Mouse (Mus musculus): ENCODE data around the gene Tmem217.
"Not testable (repeated sequence)": the region's sequence is repeated elsewhere in the genome, so short reads cannot be mapped to it uniquely, and the experiment has no call there.

The Tmem217 gene

DNA sequence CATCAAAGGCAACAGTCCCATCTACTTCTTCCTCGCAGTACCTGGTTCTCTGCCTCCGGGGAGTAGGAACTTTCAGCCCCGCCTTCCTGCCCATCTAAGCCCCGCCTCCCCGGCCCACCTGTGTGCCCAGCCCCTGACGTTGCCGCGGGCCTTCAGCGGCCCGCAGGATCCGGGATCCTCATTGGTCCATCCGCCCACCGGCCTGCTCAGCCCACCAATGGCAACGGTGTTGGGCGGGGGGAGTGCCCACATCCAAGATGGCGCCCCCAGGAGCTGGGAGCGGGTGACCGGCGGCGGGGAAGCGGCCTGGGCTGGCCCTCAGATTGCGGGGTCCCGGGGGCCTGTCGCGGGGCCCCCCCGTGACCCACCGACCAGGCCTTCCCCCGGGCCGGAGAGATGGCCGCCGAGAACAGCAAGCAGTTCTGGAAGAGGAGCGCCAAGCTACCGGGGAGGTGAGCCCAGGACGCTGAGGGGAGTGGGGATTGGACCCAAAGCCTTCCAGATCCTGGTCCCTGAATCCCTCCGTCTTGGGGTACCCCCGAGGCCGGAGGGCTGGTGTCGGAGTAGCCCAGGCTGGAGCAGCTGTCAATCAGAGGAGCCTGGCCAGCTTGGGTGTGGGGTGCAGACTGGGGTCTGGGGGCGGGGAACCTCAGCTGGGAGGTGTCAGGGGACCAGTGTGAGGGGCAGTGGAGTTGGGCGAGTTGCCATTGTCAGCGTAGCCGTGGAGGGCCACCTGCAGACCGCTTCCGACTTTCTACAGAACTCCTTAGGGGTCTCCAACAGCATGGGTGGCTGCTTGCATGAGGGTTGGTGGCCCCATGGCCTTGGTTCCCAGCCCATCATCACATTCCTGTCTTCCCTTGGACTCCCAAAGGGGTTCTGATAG lies 2.4 kb downstream of the Tmem217 start, which contains the start of the genes Gm17657 and Tbc1d22b:
Gene Gm17657, minus strand, starts transcription at position 96 of the 886 bp plus-strand sequence.
Gene Tbc1d22b, plus strand, starts transcription at position 243 of the 886 bp plus-strand sequence.
- DNase-seq (ENCODE audit: extremely low spot score, low read depth, low spot score), result peak; percentile 73

DNA sequence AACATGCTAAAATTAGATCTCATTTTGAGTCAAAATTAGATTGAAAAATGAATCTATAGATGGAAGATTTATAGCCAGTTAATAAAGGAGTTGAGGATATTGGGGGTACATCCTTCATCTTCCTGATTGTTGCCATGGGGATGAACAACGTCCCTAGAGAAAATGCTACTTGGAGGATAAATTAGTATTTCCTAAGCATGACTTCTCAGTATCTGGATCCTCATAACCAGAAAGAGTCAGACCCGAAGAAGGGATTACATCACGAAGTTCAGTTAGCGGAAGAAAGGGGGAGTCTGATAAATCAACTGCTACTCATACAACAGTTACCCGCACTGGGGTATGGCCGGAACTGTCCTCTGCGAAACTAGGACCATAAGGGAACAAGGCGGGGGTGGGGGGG lies 3.2 kb downstream of the Tmem217 start:
- no peak for DNase-seq (ENCODE audit: extremely low spot score, low read depth, low spot score)

DNA sequence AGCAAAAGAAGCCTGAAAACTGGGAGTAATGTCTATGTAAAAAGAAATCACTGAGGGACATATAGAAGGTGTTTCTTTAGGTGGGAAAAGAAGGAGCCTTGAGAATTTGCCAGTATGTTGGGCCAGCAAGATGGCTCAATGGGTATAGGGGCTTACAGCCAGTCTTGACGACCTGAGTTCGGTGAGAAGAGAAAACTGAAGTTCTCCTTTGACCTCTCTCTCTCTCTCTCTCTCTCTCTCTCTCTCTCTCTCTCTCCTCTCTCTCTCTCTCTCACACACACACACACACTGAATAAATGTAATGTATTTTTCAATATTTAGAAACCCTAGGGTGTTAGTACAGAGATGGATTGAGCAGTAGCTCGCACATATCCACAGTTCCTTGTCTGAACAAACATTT lies 3.7 kb downstream of the Tmem217 start:
- no peak for DNase-seq (ENCODE audit: extremely low spot score, low read depth, low spot score)

DNA sequence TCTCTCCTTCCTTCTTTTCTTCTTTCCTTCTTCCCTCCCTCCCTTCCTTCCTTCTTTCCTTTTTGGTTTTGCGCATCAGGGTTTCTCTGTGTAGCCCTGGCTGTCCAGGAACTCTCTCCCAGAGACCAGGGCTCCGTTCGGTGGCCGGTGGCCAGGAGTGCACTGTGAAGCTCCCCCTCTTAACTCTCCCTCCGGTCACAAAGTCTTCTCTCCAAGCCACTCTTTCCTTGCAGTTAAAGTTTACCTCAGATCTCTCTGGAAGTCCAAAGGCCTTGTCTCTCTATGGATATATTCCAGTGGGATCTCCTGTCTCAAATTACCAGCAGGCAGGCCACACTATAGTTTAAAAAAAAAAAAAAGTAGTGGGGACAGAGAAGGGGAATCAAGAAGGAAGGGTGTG lies 6.9 kb downstream of the Tmem217 start:
- no peak for DNase-seq (ENCODE audit: extremely low spot score, low read depth, low spot score)

DNA sequence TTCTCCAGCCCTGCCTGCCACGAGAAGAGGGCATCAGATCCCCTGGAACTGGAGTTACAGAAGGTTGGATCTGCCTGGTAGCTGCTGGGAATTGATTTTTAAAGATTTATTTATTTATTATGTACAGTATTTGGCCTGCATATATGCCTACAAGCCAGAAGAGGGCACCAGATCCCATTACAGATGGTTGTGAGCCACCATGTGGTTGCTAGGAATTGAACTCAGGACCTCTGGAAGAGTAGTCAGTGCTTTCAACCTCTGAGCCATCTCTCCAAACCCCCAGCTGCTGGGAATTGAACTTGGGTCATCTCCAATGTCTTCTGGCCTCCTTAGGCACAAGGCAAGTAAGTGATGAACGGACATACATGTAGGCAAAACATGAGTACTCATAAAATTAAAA lies 8.1 kb downstream of the Tmem217 start:
- no peak for DNase-seq (ENCODE audit: extremely low spot score, low read depth, low spot score)

DNA sequence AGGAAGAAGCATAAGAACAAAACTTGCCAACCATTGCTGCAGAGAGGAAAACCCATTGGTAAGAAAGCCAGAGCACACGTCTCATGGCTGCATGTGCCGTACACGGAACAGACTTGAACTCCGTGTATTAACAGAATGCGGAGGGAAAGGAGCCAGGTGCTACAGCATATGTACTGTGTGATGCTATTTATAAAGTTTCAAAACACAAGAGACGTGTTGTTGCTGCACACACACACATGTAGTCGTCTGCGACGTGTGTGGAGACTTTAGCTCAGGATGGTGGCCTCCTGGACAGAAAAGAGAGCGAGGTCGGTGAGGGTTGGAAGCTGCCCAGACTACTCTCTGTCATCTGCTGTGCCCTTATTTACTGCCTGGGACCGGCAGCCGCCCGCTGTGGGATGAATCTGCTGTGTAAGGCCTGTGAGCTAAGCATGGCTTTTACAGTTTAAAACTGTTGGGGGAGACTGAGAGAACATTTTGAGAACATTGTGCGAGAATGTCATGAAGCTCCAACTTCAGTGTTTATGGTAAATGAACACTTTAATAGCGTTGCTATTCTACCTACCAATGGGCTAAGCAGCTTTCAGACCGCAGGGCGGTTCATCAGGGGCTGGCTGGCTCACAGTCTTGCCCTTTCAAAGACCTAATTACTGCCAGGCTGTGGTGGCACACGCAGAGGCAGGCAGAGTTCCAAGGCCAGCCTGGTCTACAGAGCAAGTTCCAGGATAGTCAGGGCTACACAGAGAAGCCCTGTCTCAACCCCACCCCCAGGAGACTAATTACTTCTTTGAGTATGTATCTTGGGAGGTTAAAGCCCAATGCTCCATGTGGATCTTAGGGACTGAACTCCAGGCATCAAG lies 9.1 kb downstream of the Tmem217 start:
- no peak for DNase-seq (ENCODE audit: extremely low spot score, low read depth, low spot score)

DNA sequence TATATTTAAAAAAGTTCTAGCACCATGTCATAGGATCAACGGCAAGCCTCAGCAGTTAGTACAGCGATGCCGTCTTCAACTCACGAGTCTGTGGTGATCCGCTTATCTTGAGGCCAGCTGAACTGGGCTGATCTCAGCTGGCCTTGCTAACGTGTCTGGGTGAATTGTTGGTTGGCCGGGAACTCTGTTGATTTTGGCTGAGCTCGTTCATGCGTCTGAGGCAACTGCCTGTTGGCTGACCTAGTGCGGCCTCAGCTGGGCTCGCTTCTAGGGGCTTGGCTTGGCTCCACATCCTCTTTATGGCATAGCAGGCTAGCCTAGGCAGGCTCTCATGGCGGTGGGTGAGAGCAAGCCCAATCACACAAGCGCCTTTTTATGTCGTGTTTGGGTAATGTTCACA lies 10.8 kb downstream of the Tmem217 start:
- no peak for DNase-seq (ENCODE audit: extremely low spot score, low read depth, low spot score)

DNA sequence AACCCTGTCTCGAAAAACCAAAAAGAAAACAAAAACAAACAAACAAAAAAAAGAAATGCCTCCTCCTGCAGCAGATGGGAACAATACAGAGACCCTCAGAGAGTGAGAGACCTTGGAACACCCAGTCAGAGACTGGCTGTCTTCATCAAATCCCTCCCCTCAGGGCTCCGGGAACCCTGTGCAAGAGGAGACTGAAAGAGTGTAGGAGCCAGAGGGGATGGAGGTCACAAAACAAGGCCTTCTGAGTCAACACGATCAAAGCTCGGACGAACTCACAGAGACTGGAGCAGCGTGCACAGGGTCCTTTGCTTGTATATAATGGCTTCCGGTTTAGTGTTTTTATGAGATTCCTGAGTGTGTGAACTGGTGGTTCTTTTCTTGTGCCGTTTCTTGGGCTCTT lies 11.8 kb downstream of the Tmem217 start:
- DNase-seq (ENCODE audit: extremely low spot score, low read depth, low spot score), result no peak

DNA sequence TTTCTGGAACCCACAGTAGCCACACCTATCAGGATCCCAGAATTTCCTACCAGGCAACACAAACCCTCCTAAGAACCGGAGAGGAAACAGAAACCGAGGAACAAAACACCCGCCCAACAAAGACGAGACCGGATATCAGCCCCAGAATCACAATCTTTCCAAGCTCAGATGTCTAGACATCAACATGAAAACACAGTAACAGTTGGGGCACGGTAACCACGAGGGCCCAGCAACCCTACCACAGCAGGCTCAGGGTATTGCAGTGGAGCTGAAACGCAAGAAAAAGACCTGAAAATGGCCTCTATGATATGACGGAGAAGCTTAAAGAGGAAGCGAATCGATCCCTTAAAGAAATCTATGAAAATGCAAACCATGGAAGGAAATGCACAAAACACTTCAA lies 18.3 kb downstream of the Tmem217 start:
- no peak for DNase-seq (ENCODE audit: extremely low spot score, low read depth, low spot score)

DNA sequence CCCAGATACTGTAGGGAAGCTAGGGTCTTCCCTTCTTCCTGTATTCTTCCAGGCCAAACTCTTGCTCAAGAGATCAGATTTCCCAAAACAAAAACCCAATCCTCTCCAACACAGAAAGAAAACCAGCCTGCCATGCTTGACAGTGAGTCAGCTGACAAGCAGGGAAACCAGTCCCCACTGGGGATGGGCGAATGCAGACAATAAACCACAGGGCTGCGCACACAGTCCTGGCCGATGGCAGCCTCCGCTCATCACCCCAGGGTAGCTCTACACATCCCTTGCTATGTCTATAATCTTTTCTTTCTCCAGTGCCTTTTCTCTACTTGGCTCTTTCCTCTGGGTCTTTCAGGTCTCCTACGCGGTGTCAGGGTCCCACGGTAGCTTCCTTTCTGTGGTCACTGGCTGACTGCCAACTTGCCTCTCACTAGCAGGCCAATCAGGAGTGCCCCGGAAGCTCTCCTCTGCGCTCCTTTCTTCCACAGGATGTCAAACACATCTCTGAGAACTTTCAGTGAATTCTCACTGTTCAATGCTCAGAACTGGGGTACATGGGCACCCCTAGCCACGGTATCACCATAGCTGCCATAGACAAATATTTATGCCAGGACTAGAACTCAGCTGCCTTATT lies 20.3 kb downstream of the Tmem217 start:
- DNase-seq (ENCODE audit: extremely low spot score, low read depth, low spot score), result no peak

DNA sequence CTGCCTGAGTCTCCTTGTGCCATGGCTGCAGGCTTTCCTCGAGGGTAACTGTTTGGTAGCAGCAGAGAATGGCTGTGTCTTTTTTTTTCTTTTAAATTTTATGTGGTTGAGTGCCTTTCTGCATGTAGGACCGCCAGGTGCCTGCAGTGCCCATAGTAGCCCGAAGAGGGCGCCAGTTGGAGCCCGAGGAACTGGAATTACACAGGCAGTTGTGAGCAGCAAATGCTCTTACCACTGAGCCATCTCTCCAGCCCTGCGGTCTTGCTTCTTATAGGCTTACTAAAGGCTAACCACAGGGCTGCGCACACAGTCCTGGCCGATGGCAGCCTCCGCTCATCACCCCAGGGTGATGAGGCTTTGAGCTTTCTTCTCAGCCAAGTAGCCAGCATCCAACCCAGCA lies 20.9 kb downstream of the Tmem217 start:
- no peak for DNase-seq (ENCODE audit: extremely low spot score, low read depth, low spot score)

DNA sequence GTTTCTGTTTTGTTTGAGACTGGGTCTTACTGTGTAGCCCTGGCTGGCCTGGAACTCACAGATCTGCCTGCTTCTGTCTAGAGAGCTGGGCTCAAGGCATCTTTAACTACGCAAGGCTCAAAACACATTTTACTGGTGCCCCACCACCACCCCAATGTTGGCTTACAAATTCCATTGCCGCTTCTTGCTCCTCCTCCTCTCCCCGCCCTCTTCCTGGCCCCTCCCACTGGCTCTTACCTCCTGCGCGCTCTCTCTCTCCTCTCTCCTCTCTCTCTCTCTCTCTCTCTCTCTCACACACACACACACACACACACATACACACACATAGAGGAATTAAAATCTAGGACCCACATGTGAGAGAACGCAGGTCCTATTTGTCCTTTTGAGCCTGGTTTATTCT lies 21.7 kb downstream of the Tmem217 start:
- no peak for DNase-seq (ENCODE audit: extremely low spot score, low read depth, low spot score)

DNA sequence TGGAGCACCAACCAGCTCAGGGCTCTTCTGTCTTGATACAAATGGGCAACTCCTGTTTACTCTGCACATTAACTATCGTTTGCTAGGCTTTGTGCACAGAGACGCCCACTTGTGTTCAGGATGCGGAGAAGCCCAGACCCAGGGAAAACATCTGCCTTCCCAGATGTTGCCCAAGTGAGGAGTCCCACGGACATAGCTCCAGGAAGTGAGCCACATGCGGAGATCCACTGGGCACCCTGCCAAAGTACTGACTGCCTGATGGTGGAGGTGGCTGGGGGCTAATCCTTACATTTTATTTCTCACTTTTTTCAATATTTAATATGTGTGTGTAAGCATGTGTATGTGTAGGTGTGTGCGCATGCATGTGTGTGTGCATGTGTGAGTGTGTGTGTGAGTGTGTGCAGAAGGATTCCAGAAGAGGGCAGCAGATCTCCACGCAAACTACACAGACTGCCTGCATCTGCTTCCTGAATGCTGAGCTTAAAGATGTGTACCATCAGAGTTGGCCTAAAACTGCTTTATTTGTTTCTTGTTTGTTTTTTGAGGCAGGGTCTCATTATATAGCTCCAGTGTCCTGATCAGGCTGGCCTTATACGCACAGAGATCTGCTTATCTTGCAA lies 23.5 kb downstream of the Tmem217 start:
- DNase-seq (ENCODE audit: extremely low spot score, low read depth, low spot score), result no peak

DNA sequence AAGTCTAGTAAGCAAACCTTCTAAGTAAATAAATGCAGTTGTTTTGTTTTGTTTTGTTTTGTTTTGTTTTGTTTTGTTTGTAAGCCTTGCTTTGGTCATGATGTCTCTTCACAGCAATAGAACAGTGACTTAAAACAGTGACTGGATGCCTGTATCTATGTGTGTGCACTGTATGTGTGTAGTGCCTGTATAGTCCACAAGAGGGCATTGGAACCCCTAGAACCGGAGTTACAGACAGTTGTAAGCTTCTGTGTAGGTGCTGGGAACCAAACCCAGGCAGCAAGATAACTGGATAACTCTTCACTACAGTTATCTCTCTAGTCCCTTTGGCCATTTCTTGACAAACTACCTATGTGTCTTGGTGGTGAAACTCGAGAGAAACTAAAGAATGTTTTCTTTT lies 26.6 kb downstream of the Tmem217 start:
- no peak for DNase-seq (ENCODE audit: extremely low spot score, low read depth, low spot score)

DNA sequence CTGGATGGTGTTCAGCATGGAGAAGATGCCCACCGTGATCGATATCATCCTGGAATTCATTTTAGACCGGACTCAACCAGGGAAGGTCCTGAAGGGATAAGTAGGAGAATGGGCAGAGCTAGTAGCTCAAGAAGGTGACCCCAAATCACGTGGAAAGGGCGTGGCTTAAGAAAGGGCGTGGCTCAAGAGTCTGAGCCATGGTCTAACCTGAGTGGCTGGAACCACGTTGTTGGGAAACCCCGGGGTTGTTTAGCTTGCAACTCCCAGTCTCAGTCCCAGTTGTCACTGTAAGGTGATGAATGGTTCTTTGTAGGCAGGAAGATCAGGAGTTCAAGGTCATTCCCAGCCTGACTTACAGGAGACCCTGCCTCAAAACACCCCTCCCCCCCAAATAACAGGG lies 32.5 kb downstream of the Tmem217 start:
- no peak for DNase-seq (ENCODE audit: extremely low spot score, low read depth, low spot score)

DNA sequence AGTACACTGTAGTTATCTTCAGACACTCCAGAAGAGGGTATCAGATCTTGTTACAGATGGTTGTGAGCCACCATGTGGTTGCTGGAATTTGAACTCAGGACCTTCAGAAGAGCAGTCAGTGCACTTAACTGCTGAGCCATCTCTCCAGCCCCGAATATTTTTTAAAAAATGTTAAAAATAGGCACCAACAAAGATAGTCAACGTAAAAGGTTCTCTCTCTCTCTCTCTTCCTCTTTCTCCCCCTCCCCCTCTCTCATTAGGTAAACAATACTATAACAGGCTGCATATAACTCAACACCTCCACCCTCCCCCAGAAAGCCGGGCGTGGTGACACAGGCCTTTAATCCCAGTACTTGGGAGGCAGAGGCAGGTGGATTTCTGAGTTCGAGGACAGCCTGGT lies 33.5 kb downstream of the Tmem217 start:
- not testable (repeated sequence) for DNase-seq (ENCODE audit: extremely low spot score, low read depth, low spot score)

DNA sequence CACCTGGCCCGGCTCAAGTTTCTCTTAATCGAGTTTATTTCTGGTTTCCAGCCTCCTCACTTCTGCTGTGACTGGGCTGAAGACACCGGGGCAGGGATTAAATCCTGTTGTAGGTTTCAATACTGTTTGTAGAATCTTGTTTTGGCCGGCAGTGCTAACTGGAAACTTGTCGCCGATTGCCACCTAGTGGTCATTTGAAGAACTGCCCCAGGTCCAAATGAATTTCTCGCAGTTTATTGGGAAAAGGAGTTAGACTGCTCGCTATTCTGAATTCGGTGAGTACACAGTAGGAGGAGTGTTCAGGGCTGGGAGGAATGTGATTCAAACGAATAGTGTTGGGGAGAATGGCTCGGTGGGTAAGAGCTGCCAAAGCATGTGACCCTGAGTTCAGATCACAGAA lies 37.8 kb downstream of the Tmem217 start:
- peak; percentile 89 for DNase-seq (ENCODE audit: extremely low spot score, low read depth, low spot score)

DNA sequence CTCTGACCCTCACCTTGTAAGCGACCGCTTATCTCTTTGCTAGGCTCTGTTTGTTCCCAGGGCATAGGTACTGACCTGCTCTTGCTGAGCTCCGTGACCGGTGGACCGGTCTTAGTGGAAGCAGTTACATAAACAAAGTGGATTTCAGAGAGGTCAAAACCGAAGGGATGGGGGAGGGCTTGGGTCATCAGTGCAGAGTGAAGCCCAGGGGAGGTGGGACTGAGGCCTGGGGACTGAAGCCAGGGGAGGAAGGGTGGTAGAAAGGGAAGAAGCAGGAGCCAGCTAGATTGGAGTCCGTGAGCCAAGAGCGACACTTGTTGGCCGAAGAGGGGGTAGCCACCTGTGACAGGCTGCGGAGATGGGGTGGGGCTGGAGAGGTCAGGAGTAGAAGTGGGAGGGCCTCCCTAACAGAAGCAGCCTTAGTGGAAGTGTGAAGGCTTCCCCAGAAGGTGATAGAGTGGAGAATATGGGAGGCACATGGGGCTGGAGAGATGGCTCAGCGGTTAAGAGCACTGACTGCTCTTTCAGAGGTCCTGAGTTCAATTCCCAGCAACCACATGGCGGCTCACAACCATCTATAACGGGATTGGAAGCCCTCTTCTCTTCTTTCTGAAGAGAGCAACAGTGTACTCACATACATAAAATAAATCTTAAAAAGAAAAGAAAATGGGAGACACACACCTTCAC lies 39.0 kb downstream of the Tmem217 start:
- no peak for DNase-seq (ENCODE audit: extremely low spot score, low read depth, low spot score)

DNA sequence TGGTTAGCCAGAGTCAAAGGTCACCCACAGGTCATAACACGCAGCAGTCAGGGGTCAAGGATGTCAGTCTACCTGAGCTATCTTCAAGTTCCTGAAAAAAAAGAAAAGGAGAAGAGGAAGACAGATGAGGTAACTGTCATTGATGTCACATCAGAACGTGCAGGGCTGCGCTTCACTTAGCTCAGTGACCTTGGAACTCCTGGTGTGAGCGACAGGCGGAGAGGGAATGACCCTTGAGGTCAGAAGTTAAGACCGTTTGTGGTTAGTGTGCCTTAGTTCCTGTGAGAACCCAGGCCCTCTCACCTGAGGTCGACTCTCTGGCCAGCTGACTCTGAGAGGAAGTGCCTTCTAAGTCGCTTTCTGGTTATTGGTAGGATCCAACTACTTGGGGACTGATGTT lies 41.5 kb downstream of the Tmem217 start:
- no peak for DNase-seq (ENCODE audit: extremely low spot score, low read depth, low spot score)

DNA sequence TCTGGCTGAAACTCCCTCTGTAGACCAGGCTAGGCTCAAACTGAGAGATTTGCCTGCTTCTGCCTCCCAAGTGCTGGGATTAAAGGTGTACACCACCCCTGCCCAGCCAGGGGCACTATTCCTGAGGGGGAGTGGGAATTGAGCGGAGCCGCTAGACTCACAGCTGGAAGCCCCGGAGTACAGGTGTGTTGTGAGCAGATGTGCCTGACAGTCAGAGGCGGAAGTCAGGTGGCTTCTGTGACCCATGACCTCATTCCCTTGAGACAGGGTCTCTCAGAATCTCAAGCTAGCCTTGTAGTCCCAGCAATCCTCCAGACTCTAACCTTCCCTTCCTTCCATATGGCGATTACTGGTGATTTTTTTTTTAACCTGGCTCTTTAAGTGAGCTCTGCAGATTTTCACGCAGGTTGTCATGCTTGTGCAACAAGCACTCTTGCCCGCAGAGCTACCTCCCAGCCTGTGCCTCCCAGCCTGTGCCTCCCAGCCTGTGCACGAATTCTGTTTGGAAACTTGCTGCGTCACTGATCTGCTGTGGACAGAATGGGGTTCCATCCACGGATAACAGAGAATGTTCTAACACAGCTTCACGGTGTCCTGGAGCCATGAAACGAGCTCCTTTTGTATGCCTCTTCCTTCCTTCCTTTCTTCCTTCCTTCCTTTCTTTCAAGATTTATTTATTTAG lies 43.1 kb downstream of the Tmem217 start:
- DNase-seq (ENCODE audit: extremely low spot score, low read depth, low spot score), result no peak

Data from hindlimb bud, embryonic 11.5 days (tissue).